Mouse (Mus musculus): ENCODE data around the gene Cep57. TPM values are rescaled to one million over a fixed set of nuclear protein-coding genes. Genes with fewer than 3 reads are reported as not detected.

Cep57 gene
- total and polyA plus RNA-seq, 2 experiments from 2014 or later: 26.2 to 38.9 TPM

GRCm38 (mm10) chr9:13853876-13854275, 27.0 kb upstream of the Cep57 start:
- H3K27ac ChIP-seq: no peak overlapping the region
- no peaks in the 10 kb centered on the region for H3K4me1 ChIP-seq (ENCODE audit: insufficient read depth, low read length)
- H3K4me3 ChIP-seq (ENCODE audit: low read length): no peak overlapping the region
- H3K9ac ChIP-seq (replicated peaks; ENCODE audit: low read length): no peak overlapping the region
- H3K36me3 ChIP-seq (ENCODE audit: insufficient read depth, low read length): no peaks in the 10 kb centered on the region
- ATAC-seq (no peak), DNase-seq (ENCODE audit: low spot score) (no peak)
- H3K9me3 ChIP-seq (ENCODE audit: low read length): no peaks in the 10 kb centered on the region
- WGBS: 86% methylated on average over 3 of the region's 3 CpGs
- TF ChIP-seq CTCF (IDR thresholded peaks at IDR 0.05; ENCODE audit: low read depth): no peak
- H3K27me3 ChIP-seq (ENCODE audit: insufficient read depth, low read length): no peaks in the 10 kb centered on the region
- H3K4me2 ChIP-seq (ENCODE audit: low read depth, low read length): no peak overlapping the region

DNA sequence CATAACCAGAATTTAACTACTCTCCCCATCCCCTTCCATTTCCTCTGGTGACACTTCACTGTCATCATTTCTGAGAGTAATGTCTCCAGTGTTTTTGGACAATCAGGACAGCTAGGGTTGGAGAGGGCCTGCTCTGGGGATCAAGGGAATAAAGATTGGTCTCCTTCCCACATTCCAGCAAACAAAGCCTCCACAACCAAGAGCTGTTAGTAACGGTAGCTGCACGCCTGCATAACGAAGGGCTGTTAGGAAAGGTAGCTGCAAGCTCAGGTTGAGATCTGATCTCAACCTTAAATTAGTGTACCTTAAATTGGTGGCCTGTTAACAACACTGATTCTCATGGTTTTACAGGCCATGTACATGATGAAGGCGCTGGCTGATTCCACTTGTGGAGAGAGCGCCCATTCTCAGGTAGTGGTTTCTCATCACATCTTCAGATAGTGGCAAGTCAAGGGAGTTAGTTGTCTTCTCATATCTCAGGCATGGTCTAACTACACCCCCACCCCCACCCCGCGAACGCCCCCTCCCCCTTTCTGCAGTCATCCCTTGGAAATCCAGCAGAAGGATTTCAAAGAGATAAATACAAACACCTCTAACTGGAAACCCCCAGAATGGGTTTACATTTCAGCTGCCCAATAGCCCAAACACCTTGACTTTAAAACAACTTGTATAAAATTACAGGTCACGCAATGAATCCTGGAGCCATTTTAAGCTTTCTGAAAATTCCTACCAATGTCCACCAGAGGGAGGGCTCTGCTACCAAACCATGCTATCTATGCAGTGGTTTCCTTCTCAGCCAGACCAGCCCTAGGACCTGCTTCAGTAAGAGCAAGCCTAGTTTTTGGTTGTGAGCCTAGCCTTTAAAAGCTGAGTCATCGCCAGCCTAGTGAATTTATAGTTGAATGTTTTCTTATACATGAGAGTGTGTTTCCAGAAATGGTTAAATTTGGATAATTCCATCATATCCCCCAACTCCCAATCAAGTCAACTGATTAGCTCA, 21.9 kb upstream of the Cep57 start:
- DNase-seq (ENCODE audit: low spot score) (peak; percentile 83), ATAC-seq (peak; percentile 85)
- peak; percentile 87 for TF ChIP-seq CTCF (IDR thresholded peaks at IDR 0.05; ENCODE audit: low read depth)
- H3K4me1 ChIP-seq (ENCODE audit: insufficient read depth, low read length): no peaks in the 10 kb centered on the region
- H3K27ac ChIP-seq: no peak overlapping the region
- no peaks in the 10 kb centered on the region for H3K27me3 ChIP-seq (ENCODE audit: insufficient read depth, low read length)
- H3K36me3 ChIP-seq (ENCODE audit: insufficient read depth, low read length): peaks cover 8% of the 10 kb centered on the region
- 79% methylated on average over 10 of the region's 10 CpGs for WGBS
- no peak overlapping the region for H3K4me2 ChIP-seq (ENCODE audit: low read depth, low read length)
- no peak overlapping the region for H3K4me3 ChIP-seq (ENCODE audit: low read length)
- no peak overlapping the region for H3K9ac ChIP-seq (replicated peaks; ENCODE audit: low read length)
- no peaks in the 10 kb centered on the region for H3K9me3 ChIP-seq (ENCODE audit: low read length)

- 92% methylated on average over 3 of the region's 3 CpGs for WGBS
- ATAC-seq: no peak
Measured at GRCm38 (mm10) chr9:13847591-13847990, 20.7 kb upstream of the Cep57 start.

DNA sequence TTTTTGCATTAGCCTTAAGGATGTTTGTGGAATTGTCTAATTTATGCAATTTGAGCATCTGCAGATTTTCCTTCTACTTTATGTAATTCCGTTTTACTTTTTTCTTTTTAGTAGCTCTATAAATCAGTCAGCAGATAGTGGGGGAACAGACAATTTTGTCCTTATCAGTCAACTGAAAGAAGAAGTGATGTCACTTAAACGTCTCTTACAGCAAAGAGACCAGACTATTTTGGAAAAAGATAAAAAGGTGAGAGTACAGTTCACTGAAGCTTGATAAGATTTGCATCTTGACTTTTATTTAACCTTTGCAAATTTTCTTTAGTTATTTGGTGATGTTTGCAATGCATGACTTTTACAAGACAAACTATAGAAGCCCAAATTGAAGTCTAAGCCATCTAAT, 9.8 kb upstream of the Cep57 start:
- 91% methylated on average over 2 of the region's 2 CpGs for WGBS
- Histone ChIP-seq H3K36me3 (ENCODE audit: insufficient read depth, low read length) (peaks cover 45% of the 10 kb centered on the region), H3K9ac (replicated peaks; ENCODE audit: low read length) (no peak overlapping the region), H3K27ac (no peak overlapping the region), H3K4me2 (ENCODE audit: low read depth, low read length) (no peak overlapping the region), H3K27me3 (ENCODE audit: insufficient read depth, low read length) (no peaks in the 10 kb centered on the region), H3K9me3 (ENCODE audit: low read length) (no peaks in the 10 kb centered on the region), H3K4me3 (ENCODE audit: low read length) (no peak overlapping the region), H3K4me1 (ENCODE audit: insufficient read depth, low read length) (no peaks in the 10 kb centered on the region)
- no peak for TF ChIP-seq CTCF (IDR thresholded peaks at IDR 0.05; ENCODE audit: low read depth)
- ATAC-seq: no peak
- no peak for DNase-seq (ENCODE audit: low spot score)

More at GRCm38 (mm10) chr9:13847591-13847990, 20.7 kb upstream of the Cep57 start:
- TF ChIP-seq CTCF (IDR thresholded peaks at IDR 0.05; ENCODE audit: low read depth): no peak
- no peaks in the 10 kb centered on the region for H3K9me3 ChIP-seq (ENCODE audit: low read length)
- H3K27ac ChIP-seq: no peak overlapping the region
- no peak overlapping the region for H3K4me2 ChIP-seq (ENCODE audit: low read depth, low read length)
- H3K9ac ChIP-seq (replicated peaks; ENCODE audit: low read length): no peak overlapping the region
- H3K4me3 ChIP-seq (ENCODE audit: low read length): no peak overlapping the region
- no peak for DNase-seq (ENCODE audit: low spot score)
- no peaks in the 10 kb centered on the region for H3K27me3 ChIP-seq (ENCODE audit: insufficient read depth, low read length)
- no peaks in the 10 kb centered on the region for H3K4me1 ChIP-seq (ENCODE audit: insufficient read depth, low read length)
- peaks cover 14% of the 10 kb centered on the region for H3K36me3 ChIP-seq (ENCODE audit: insufficient read depth, low read length)

DNA sequence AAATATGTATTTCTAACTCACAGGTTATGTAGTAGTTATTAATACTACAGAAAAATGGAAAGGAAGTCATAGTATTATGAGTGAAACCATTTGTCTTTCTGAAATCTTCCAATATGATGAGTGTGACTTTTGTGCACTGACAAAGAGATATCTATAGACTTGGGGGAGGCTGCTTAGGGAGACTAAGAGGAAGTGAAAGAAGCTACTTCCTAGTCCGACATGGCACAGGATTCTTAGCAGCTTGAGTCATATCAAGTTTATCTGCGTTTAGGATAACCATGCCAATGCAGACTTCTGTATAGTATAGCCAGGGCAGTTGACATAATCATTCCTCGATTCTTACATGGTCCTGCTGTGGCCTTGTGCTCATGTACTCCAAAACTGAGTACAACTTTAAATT, 8.3 kb upstream of the Cep57 start:
- WGBS: 92% methylated on average over 3 of the region's 3 CpGs
- H3K27ac ChIP-seq: no peak overlapping the region
- no peak for ATAC-seq
- no peaks in the 10 kb centered on the region for H3K27me3 ChIP-seq (ENCODE audit: insufficient read depth, low read length)
- no peak overlapping the region for H3K4me2 ChIP-seq (ENCODE audit: low read depth, low read length)
- H3K9ac ChIP-seq (replicated peaks; ENCODE audit: low read length): no peak overlapping the region
- H3K36me3 ChIP-seq (ENCODE audit: insufficient read depth, low read length): peaks cover 44% of the 10 kb centered on the region
- H3K4me1 ChIP-seq (ENCODE audit: insufficient read depth, low read length): no peaks in the 10 kb centered on the region
- no peaks in the 10 kb centered on the region for H3K9me3 ChIP-seq (ENCODE audit: low read length)
- DNase-seq (ENCODE audit: low spot score): no peak
- H3K4me3 ChIP-seq (ENCODE audit: low read length): no peak overlapping the region
- TF ChIP-seq CTCF (IDR thresholded peaks at IDR 0.05; ENCODE audit: low read depth): no peak

DNA sequence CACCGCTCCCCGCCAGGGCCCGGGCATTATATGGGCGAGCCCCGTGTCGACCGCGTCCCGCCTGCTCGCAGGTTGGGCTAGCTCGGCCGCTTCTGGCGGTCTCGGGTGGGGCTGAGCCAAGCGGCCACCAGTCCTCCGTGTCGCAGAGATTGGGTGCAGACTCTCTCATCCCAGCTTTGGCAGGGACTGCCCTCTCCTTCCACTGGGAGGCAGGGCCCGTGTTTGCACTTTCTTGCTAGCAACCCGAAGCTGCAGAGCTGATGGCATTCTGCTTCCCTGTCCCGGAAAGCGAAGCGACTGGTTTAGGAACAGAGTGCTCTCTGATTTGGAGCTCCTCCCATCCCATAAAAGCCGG, 1.2 kb upstream of the Cep57 start:
- Histone ChIP-seq H3K4me2 (ENCODE audit: low read depth, low read length) (peak overlapping the region; percentile 68), H3K9ac (replicated peaks; ENCODE audit: low read length) (peak overlapping the region; percentile 83), H3K4me1 (ENCODE audit: insufficient read depth, low read length) (0 out of 2 replicates have a peak, but pooled peaks cover 7% of the 10 kb centered on the region), H3K9me3 (ENCODE audit: low read length) (no peaks in the 10 kb centered on the region), H3K4me3 (ENCODE audit: low read length) (peak overlapping the region; percentile 89), H3K27me3 (ENCODE audit: insufficient read depth, low read length) (no peaks in the 10 kb centered on the region), H3K36me3 (ENCODE audit: insufficient read depth, low read length) (peaks cover 20% of the 10 kb centered on the region), H3K27ac (peak overlapping the region; percentile 99)
- DNase-seq (ENCODE audit: low spot score) (peak; percentile 73), ATAC-seq (peak; percentile 18)
- TF ChIP-seq CTCF (IDR thresholded peaks at IDR 0.05; ENCODE audit: low read depth): peak; percentile 50
- WGBS: under 1% methylated on average over 23 of the region's 23 CpGs
